Mouse (Mus musculus) midbrain, embryonic 12.5 days (tissue): Measurements from ENCODE around the gene Tsacc. TPM values are rescaled to one million over a fixed set of nuclear protein-coding genes. Genes with fewer than 3 reads are reported as not detected.

Source experiments
- ATAC-seq: fragments of 200-750 bp; cut with Nextera tagmentation; 2 replicates; pipeline ENCODE4 v1.8.0; 2017; ENCODE audit warnings: low read depth, moderate TSS enrichment, moderate library complexity; ENCODE audit not compliant: low FRiP score
- H3K27ac ChIP-seq: fragments of 300-500 bp; sonication (generic); replicated peaks from 2 replicates; pipeline ENCODE4 v1.5.1; 2016; ENCODE audit warnings: mild to moderate bottlenecking
- H3K27me3 ChIP-seq: fragments of 300-500 bp; sonication (generic); 2 replicates; pipeline ENCODE4 v1.6.1; 2016; ENCODE audit warnings: mild to moderate bottlenecking
- H3K36me3 ChIP-seq: fragments of 300-500 bp; sonication (generic); 2 replicates; pipeline ENCODE4 v1.6.1; 2016
- H3K4me1 ChIP-seq: fragments of 300-500 bp; sonication (generic); 2 replicates; pipeline ENCODE4 v1.6.1; 2016
- H3K4me2 ChIP-seq: fragments of 300-500 bp; sonication (generic); replicated peaks from 2 replicates; pipeline ENCODE4 v1.6.1; 2016; ENCODE audit warnings: mild to moderate bottlenecking, moderate library complexity
- H3K4me3 ChIP-seq: fragments of 300-500 bp; sonication (generic); 2 replicates; pipeline ENCODE4 v1.5.1; 2016; ENCODE audit warnings: mild to moderate bottlenecking
- H3K9ac ChIP-seq: fragments of 300-500 bp; sonication (generic); replicated peaks from 2 replicates; pipeline ENCODE4 v1.6.1; 2016; ENCODE audit warnings: mild to moderate bottlenecking, moderate library complexity
- H3K9me3 ChIP-seq: fragments of 300-500 bp; sonication (generic); 2 replicates; pipeline ENCODE4 v1.6.1; 2016; ENCODE audit warnings: mild to moderate bottlenecking
- WGBS: fragments of 180-500 bp; shearing (Covaris S2); methylation state at CpG from one replicate; pipeline ENCODE4 v1.1.7; 2016; 5-methylcytosine and 5-hydroxymethylcytosine counted together
- polyA plus RNA-seq: library from polyadenylated mRNA; unstranded; fragments of >200 nt; fragmentation: Nextera tagmentation; extraction: Ambion mirVana; gene quantifications from 2 replicates; pipeline ENCODE4 v1.2.1, GENCODE M21; 2016

Tsacc gene
- polyA plus RNA-seq, 1 experiment from 2014 or later: 10.9 TPM

DNA sequence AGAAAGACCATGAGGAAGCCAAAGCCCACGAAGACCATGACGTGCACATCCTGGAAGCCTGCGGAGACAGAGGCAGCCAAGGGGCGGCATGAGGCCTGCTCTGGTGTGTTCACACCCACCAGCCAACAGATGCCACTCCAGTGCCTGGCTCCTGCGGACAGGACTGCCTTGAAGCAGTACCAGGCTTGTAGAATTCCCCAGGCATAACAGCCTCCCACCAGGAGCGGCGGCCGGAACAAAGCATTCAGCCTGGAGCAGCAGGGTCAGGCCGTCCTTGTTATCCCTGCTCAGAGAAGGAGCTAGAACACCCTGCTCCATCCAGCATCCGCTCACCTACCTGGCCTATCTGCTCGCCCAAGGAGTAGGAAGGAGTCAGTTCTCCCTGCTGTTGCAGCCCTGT, 48.4 kb downstream of the Tsacc start:
- Histone ChIP-seq H3K4me2 (no peak overlapping the region), H3K27me3 (peaks cover 78% of the 10 kb centered on the region), H3K9me3 (no peaks in the 10 kb centered on the region), H3K36me3 (no peaks in the 10 kb centered on the region), H3K4me3 (no peak overlapping the region), H3K4me1 (peaks cover 8% of the 10 kb centered on the region; the same call in 1 of the 2 replicates), H3K9ac (no peak overlapping the region), H3K27ac (no peak overlapping the region)
- 60% methylated on average over 11 of the region's 11 CpGs for WGBS
- ATAC-seq: no peak

DNA sequence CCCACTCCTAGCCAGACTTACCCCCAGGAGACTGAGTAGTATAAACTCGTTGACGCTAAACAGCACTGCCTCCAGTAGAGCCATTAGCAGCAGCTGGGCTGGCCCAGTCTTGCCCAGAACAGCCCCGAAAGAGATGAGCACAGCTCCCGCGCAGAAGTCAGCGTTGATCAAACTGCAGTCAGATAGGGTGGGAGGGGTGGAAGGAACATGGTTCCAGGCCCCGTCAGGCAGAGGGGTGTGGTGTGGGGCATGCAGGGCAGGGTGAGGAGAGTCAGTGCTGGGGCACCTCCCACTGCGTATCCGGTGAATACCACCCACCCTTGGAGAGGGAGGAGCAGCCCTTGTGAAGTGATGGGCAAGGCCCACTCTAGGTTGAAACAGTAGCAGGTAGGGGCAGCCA, 49.1 kb downstream of the Tsacc start:
- H3K27me3 ChIP-seq: peaks cover 78% of the 10 kb centered on the region
- H3K9me3 ChIP-seq: no peaks in the 10 kb centered on the region
- H3K9ac ChIP-seq: no peak overlapping the region
- WGBS: 81% methylated on average over 9 of the region's 9 CpGs
- no peaks in the 10 kb centered on the region for H3K36me3 ChIP-seq
- H3K4me1 ChIP-seq: peaks cover 16% of the 10 kb centered on the region
- ATAC-seq: no peak
- no peak overlapping the region for H3K4me3 ChIP-seq
- no peak overlapping the region for H3K4me2 ChIP-seq
- H3K27ac ChIP-seq: no peak overlapping the region

DNA sequence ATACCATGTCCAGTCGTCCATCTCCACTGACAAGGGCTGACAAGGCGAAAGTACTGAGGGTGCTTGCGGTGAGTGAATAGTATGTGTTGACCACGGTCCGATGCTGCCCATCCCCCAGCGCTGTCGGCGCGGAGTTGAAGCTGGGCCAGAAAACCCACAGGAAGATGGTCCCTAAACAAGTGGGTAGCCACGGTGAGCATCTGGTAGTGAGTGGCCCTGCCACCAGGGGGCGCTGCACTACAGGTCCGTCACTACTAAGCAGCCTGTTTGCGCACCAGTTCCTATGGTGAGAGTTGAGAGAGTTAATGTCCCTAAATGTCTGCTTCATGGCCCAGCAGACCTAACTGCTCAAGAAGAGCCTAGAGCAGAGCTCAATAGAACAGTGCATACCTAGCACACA, 51.0 kb downstream of the Tsacc start:
- H3K9me3 ChIP-seq: no peaks in the 10 kb centered on the region
- H3K4me2 ChIP-seq: no peak overlapping the region
- H3K27me3 ChIP-seq: peaks cover 82% of the 10 kb centered on the region
- WGBS: 20% methylated on average over 13 of the region's 13 CpGs
- peaks cover 32% of the 10 kb centered on the region for H3K4me1 ChIP-seq
- ATAC-seq: no peak
- H3K9ac ChIP-seq: no peak overlapping the region
- H3K36me3 ChIP-seq: no peaks in the 10 kb centered on the region
- H3K4me3 ChIP-seq: no peak overlapping the region
- H3K27ac ChIP-seq: no peak overlapping the region

DNA sequence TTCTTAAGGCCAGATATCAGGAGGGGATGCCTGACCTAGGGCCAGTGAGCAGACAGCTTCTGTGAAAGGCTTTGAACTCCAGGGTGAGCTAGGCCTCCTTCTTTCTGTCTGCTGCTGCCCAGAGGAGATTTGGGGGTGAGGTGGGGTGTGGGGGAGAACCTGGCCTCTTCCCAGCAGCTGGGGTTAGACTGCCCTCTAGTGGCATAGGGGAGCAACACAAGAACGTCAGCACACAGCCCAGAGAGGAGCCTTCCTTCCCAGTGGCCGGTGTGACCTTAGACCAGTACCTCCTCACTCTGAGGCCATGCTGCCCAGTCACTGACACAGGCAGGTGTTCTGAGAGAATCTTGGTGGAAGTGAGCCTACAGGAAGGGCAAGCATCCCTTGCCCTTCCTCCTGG, 52.7 kb downstream of the Tsacc start:
- 9% methylated on average over 2 of the region's 2 CpGs for WGBS
- H3K4me2 ChIP-seq: no peak overlapping the region

DNA sequence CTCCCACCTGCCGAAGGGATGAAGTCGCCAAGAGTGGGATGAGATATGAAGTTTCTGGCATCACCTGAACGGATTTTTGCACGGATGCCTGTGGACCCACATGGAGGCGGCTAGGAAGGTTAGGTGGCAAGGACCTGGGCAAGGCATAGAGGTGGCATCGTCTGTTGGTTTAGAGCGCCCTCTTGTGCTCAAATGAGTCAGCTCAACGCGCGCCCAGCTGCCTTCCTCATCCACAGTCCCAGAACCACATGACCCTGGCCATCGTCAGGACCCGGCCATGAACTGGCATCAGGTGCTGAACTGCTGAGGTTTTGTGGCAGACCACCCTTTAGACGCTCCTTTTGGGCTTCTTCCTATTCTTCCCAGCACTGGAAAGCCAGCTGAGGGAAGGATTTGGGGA, 54.3 kb downstream of the Tsacc start:
- under 1% methylated on average over 13 of the region's 13 CpGs for WGBS
- Histone ChIP-seq H3K27me3 (peaks cover 99% of the 10 kb centered on the region), H3K4me1 (peaks cover 59% of the 10 kb centered on the region)

More for the DNA sequence above, 52.7 kb downstream of the Tsacc start:
- H3K4me3 ChIP-seq: no peak overlapping the region
- no peak overlapping the region for H3K9ac ChIP-seq
- H3K27ac ChIP-seq: no peak overlapping the region
- H3K36me3 ChIP-seq: no peaks in the 10 kb centered on the region
- ATAC-seq: no peak
- H3K27me3 ChIP-seq: peaks cover 98% of the 10 kb centered on the region
- no peaks in the 10 kb centered on the region for H3K9me3 ChIP-seq
- H3K4me1 ChIP-seq: peaks cover 48% of the 10 kb centered on the region

DNA sequence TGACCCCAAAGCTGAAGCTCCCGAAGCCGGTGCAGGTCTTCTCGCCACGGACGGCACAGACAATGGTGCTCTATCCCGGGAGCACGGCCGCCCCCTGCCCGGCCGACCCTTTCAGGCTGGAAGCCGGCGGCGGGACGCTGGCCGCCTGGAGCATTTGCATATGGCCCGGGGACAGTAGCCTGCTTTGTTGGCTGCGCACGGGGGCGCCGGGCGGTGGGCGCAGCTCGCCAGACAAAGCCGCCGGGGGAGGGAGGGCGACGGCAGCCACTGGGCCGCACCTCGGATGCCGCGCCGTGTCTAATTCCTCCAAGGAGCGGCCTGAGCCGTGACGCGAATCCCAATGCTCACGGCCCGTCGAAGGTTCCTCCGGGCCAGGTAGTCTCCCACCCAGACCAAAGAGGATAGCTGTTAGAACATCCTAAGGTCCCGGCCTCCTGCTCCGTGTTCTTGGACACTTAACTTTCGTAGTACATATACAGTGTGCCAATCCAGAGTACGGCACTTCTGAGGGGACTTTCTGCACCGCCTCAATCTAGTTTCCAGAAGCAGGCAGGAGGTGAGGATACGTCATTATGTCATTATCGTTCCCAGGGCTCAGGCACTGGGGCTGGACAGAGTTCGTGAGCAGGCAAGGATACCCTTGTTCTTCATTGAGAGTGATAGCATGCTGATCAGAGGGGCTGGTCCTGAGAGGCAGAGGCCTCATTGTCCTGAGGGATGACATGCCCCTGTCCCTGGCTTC, 55.6 kb downstream of the Tsacc start:
- ATAC-seq: peak; percentile 56
- Histone ChIP-seq H3K36me3 (no peaks in the 10 kb centered on the region), H3K27ac (peak overlapping the region; percentile 83), H3K27me3 (peaks cover 99% of the 10 kb centered on the region), H3K4me1 (peaks cover 72% of the 10 kb centered on the region), H3K9me3 (no peaks in the 10 kb centered on the region), H3K4me2 (peak overlapping the region; percentile 32), H3K4me3 (peak overlapping the region; percentile 15), H3K9ac (peak overlapping the region; percentile 5; the same call in 1 of the 2 replicates)
- WGBS: under 1% methylated on average over 46 of the region's 48 CpGs

More for the DNA sequence above, 54.3 kb downstream of the Tsacc start:
- Histone ChIP-seq H3K9me3 (no peaks in the 10 kb centered on the region), H3K36me3 (no peaks in the 10 kb centered on the region), H3K4me3 (no peak overlapping the region), H3K27ac (peak overlapping the region; percentile 83; the same call in 1 of the 2 replicates), H3K4me2 (0 out of 2 replicates have a peak overlapping the region, but pooled peaks have one; percentile 7), H3K9ac (no peak overlapping the region)
- peak; percentile 56; the same call in 1 of the 2 replicates for ATAC-seq

DNA sequence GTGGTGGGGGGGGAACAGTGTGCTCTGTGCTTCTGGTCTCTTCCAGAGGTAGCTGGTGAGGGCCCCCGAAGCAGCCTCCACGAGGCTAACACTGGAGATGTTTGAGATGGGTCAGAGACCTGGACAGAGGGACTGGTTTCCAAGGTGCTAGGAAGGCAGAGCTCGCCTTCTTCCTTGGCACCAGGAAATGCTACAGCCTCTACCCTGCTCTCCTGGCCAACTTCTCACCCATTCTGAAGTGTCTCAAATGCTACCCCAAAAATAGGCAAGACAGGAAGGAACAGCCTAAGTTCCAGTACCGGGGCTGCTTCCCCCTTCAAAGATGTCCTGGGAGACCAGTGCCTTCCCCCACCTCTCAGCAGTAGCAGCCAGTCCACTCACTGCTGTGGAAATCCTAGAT, 57.4 kb downstream of the Tsacc start:
- peak overlapping the region; percentile 80 for H3K27ac ChIP-seq
- H3K9ac ChIP-seq: no peak overlapping the region
- H3K4me1 ChIP-seq: peaks cover 87% of the 10 kb centered on the region

DNA sequence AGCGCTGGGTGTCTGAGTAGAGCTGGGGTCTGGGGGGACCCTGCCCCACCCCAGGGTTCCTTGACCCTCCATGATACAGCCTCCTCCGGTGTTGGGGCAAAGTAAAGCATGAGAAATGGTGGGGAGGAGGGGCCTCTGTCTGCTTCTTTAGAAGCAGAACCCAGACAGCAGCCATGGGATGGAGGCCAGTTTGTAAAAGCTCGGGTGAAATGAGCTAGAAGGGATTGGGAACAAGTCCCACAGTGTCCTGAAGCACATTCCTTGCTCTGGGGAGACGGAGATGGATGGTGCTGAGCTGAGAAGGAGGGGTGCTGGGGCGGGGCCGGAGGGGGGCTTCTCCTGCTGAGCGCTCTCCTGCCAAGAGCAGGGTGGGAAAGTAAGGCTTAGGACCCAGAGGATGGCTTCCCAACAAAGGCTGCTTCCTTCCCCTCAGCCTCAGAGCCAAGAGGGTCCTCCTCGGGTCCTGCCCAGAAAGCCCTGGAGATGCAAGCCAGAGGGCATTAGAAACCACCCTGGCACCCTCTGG, 57.9 kb downstream of the Tsacc start:
- Histone ChIP-seq H3K9me3 (no peaks in the 10 kb centered on the region), H3K4me3 (no peak overlapping the region), H3K4me1 (peaks cover 92% of the 10 kb centered on the region), H3K27ac (peak overlapping the region; percentile 80), H3K36me3 (no peaks in the 10 kb centered on the region), H3K27me3 (peaks cover 99% of the 10 kb centered on the region), H3K9ac (no peak overlapping the region), H3K4me2 (no peak overlapping the region)
- WGBS: 30% methylated on average over 8 of the region's 8 CpGs
- no peak for ATAC-seq

More for the DNA sequence above, 57.4 kb downstream of the Tsacc start:
- peaks cover 99% of the 10 kb centered on the region for H3K27me3 ChIP-seq
- H3K4me3 ChIP-seq: no peak overlapping the region
- no peak for ATAC-seq
- no peak overlapping the region for H3K4me2 ChIP-seq
- no peaks in the 10 kb centered on the region for H3K9me3 ChIP-seq
- no peaks in the 10 kb centered on the region for H3K36me3 ChIP-seq
- 48% methylated on average over 4 of the region's 4 CpGs for WGBS

DNA sequence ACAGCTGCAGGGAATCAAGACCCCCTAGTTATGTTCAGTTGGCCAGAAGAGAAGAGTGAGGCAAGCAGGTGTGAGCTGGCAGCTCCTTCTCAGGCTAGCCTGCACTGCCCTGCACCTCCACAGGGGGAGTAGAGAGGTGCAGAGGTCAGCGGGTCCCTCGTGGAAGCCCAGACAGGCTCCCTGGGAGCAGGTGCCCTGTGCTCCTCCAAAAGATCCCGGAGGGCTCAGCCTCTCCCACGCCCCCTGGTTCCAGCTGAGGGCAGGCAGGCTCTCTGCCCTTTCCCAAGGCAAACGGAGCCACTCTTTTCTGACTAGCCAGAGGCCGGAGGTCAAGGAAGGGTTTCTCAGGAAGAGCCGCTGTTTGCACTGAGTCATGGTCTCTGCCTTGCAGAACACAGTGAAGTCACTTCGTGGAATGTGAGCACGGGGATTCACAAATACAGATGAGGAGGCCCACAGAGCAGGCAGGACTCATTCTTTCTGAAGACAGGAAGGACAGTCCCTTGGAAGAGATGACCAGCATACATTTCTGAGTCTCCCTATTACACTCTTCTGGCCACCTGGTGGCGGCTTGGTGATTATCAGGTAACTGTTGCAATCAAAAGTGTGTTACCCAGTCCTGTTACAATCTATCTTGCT, 59.1 kb downstream of the Tsacc start:
- 3% methylated on average over 10 of the region's 10 CpGs for WGBS
- H3K27me3 ChIP-seq: peaks cover 99% of the 10 kb centered on the region
- H3K9ac ChIP-seq: peak overlapping the region; percentile 43
- peak overlapping the region; percentile 80 for H3K27ac ChIP-seq
- H3K4me1 ChIP-seq: peaks cover 93% of the 10 kb centered on the region
- peak; percentile 5; the same call in 1 of the 2 replicates for ATAC-seq
- no peak overlapping the region for H3K4me3 ChIP-seq
- H3K9me3 ChIP-seq: no peaks in the 10 kb centered on the region
- H3K4me2 ChIP-seq: no peak overlapping the region
- no peaks in the 10 kb centered on the region for H3K36me3 ChIP-seq

DNA sequence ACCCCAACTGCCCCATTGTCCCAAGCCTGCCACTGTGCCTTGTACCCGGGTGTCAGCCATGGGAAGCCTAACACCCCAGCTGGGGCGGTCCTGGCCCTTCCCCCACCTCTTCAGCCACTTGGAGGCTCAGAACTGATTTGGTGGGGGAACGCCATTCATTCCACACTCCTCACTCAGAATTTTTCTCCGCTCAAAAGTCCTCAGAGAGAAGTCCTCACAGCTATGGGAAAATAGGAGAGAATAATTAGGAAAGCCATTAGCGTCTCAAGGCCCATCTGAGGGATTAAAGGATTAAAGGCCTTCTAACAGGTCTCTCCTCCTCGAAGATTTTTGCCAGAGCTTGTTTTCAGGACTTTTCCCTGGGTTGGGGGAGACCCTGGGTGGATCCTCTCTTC, 59.6 kb downstream of the Tsacc start:
- Histone ChIP-seq H3K36me3 (no peaks in the 10 kb centered on the region), H3K9me3 (no peaks in the 10 kb centered on the region), H3K4me3 (no peak overlapping the region), H3K27ac (peak overlapping the region; percentile 80), H3K27me3 (peaks cover 98% of the 10 kb centered on the region), H3K4me2 (no peak overlapping the region), H3K9ac (peak overlapping the region; percentile 43; the same call in 1 of the 2 replicates), H3K4me1 (peaks cover 95% of the 10 kb centered on the region)
- ATAC-seq: peak; percentile 36; the same call in 1 of the 2 replicates
- 3% methylated on average over 6 of the region's 6 CpGs for WGBS

DNA sequence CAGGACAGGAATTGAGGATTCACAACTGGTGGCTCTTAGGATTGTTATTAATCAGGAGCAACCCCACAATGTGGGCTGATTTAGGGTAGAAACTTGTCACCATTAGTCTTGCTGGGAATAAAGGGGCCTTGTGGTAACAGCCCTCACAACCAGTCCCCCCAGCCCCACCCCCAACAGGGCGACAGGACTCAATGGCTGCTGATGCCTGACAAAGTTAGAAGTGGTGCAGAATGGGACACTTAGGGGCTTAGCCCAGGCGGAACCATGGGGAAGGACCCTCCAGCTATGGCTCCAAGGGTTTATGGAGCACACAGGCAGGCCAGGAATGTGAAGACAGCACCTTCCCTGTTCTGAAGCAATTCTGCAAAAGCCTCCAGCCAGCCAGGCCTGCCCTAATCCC, 61.2 kb downstream of the Tsacc start:
- H3K9me3 ChIP-seq: no peaks in the 10 kb centered on the region
- H3K4me1 ChIP-seq: peaks cover 96% of the 10 kb centered on the region
- WGBS: 20% methylated on average over 2 of the region's 2 CpGs
- H3K36me3 ChIP-seq: no peaks in the 10 kb centered on the region
- peaks cover 98% of the 10 kb centered on the region for H3K27me3 ChIP-seq
- peak overlapping the region; percentile 80 for H3K27ac ChIP-seq
- H3K4me3 ChIP-seq: no peak overlapping the region
- no peak overlapping the region for H3K4me2 ChIP-seq
- ATAC-seq: no peak
- no peak overlapping the region for H3K9ac ChIP-seq

DNA sequence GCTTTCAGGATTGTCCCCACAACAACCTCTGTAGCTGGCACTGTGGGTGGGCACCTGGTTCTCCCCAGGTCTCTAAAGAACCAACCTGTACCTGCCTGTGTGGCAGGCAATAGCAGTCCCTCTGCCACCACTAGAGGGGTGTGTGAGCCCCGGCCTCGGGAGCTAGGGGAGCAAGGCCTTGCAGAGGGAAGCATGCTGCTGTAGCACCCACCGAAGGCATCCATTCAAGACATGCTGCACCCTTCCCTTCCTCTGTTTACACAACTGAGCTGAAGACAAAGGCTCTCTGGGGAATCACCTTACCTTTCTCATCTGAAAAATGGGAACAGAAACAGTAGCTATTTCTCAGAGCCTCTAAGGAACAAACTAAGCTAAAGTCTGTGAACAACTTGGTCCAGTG, 61.6 kb downstream of the Tsacc start:
- no peak overlapping the region for H3K4me2 ChIP-seq
- no peaks in the 10 kb centered on the region for H3K36me3 ChIP-seq
- no peak for ATAC-seq
- WGBS: 6% methylated on average over 3 of the region's 3 CpGs
- no peaks in the 10 kb centered on the region for H3K9me3 ChIP-seq
- H3K27ac ChIP-seq: peak overlapping the region; percentile 80
- no peak overlapping the region for H3K9ac ChIP-seq
- H3K4me3 ChIP-seq: no peak overlapping the region
- peaks cover 96% of the 10 kb centered on the region for H3K4me1 ChIP-seq
- H3K27me3 ChIP-seq: peaks cover 98% of the 10 kb centered on the region
